Mouse (Mus musculus) erythroblast, embryonic 14.5 days (primary cell): Measurements from ENCODE around the gene Ttc36.

Experiments
- GATA1 ChIP-seq: IDR thresholded peaks from 2 replicates; pipeline ENCODE4 v1.6.1; 2012; ENCODE audit warnings: low read length, inconsistent platforms, mixed read lengths
- TAL1 ChIP-seq: IDR thresholded peaks from 3 replicates; pipeline ENCODE4 v1.6.1; 2012; ENCODE audit warnings: low read length, inconsistent platforms, mixed read lengths

- no peak for TF ChIP-seq TAL1
- no peak for TF ChIP-seq GATA1
These were observed 26.1 kb upstream of the Ttc36 start for GRCm38 (mm10) chr9:44828944-44829343.
